Mouse (Mus musculus): Measurements from ENCODE around the gene Ephb4. TPM values are rescaled to one million over a fixed set of nuclear protein-coding genes. Genes with fewer than 3 reads are reported as not detected.

Ephb4 gene
- polyA plus RNA-seq, 1 experiment from 2014 or later: 21.0 TPM

DNA sequence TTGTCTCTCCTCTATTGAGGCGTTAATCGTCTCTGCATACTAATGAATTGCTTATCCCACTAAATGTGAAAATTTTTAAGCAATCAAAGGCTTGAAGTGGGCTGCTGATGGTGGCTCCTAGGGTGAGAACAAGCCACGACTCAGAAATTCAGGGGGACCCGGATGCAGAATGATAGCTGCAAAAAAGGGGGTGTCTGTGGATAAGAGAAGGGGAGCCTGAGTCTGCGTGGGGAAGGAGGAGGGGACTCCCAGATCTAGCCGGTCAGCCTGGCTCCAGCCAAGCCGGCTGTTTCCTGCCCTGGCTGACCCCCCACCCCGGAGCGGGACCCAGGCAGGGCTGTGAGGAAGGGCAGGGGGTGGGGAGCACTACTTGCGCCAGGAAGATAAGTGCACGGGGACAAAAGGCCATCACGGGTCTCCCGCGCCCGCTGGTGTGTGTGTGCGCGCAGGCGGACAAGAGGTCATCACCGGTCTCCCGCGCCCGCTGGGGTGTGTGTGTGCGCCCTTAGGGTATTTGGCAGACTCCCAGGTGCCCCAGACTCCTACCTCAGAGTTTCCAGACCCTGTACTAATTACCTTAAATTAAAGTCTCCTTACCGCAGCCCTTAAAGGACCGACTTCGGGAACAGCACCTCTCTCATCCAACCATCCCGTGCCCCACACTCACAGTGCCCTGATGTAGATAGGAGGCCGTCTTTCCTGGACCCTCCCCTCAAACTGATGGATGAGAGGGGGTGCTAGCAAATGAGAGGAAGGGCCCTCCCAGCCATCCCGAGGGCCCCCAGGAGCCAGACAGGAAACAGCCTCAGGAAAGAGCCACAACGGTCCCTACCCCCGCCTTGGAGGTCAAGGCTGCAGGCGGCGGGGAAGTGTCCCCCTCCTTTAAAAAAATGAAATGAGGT lies 1.2 kb upstream of the Ephb4 start:
- Histone ChIP-seq H3K27me3 (ENCODE audit: control insufficient read depth, insufficient read depth, low read length) (no peaks in the 10 kb centered on the region), H3K27ac (ENCODE audit: low read depth, low read length) (peak overlapping the region; percentile 18), H3K36me3 (ENCODE audit: control insufficient read depth, insufficient read depth, low read length) (no peaks in the 10 kb centered on the region), H3K9me3 (ENCODE audit: control insufficient read depth, low read length) (no peaks in the 10 kb centered on the region), H3K4me3 (ENCODE audit: low read depth, low read length) (peak overlapping the region; percentile 87), H3K4me2 (replicated peaks; ENCODE audit: low read depth, low read length) (peak overlapping the region; percentile 85), H3K9ac (ENCODE audit: low read depth, low read length) (peak overlapping the region; percentile 92), H3K4me1 (replicated peaks; ENCODE audit: control insufficient read depth, insufficient read depth, low read length) (peaks cover 6% of the 10 kb centered on the region; the same call in 1 of the 2 replicates)
- WGBS: under 1% methylated on average over 33 of the region's 33 CpGs
- DNase-seq (ENCODE audit: low spot score): peak; percentile 55
- peak; percentile 26; the same call in 1 of the 2 replicates for ATAC-seq (ENCODE audit: low FRiP score)

DNA sequence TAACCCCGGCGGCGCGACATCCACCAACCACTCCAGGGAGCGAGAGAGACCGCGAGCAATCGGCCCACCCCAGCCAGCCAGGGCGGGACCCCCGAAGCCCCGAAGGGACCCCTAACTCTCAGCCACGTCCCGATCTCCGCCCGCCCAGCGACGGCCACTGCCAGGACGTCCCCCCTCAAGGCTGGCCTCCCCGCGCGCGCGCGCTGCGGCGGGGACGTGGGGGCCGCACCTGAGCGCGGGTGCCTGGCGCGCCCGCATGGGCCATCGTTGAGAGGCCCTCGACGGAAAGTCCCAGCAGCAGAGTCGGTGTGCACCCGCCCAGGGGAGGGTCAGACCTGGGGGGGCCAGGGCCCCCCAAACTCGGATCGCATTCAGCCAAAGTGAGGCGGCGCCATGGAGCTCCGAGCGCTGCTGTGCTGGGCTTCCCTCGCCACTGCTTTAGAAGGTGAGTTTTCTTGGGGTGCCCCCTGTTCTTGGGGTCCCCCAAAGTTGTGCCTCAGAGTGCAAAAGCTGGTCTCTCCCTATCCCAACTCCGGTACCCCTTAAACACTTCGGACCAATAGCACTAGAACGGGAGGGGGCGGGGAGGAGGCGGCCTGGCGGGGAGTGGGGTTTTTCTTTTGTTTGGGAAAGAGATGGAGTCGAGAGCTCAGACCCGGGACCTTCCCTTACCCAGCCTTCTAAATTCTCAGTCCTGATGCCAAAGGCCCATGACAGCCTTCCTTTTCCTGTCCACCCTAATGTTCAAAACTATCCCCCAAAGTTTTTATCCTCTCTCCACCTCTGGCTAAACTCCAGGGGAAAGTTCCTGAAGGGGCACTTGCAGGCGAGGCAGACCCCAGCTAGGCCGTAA lies 522 bp downstream of the Ephb4 start:
- no peaks in the 10 kb centered on the region for H3K36me3 ChIP-seq (ENCODE audit: control insufficient read depth, insufficient read depth, low read length)
- ATAC-seq (ENCODE audit: low FRiP score): peak; percentile 52
- WGBS: under 1% methylated on average over 52 of the region's 55 CpGs

DNA sequence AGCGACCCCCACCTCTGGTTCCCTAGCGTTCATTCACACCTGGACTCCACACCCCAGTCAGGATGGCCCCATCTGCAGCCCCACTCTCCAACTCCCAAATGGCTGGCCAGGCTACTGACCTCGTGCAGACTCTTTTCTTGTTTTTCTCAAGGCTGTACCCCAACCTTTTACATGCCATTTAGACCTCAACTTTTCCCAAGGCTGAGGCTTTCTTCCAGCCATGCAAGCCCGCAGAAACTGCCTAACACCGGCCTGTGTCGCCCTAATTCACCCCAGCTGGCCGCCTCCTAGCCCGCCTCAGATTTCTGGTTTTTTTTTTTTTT lies 1.1 kb downstream of the Ephb4 start:
- DNase-seq (ENCODE audit: low spot score): peak; percentile 41
- no peak overlapping the region for H3K27ac ChIP-seq (ENCODE audit: low read depth, low read length)
- peak overlapping the region; percentile 85 for H3K4me2 ChIP-seq (replicated peaks; ENCODE audit: low read depth, low read length)
- no peaks in the 10 kb centered on the region for H3K27me3 ChIP-seq (ENCODE audit: control insufficient read depth, insufficient read depth, low read length)
- no peaks in the 10 kb centered on the region for H3K9me3 ChIP-seq (ENCODE audit: control insufficient read depth, low read length)
- peak overlapping the region; percentile 92 for H3K9ac ChIP-seq (ENCODE audit: low read depth, low read length)
- peaks cover 4% of the 10 kb centered on the region; the same call in 1 of the 2 replicates for H3K36me3 ChIP-seq (ENCODE audit: control insufficient read depth, insufficient read depth, low read length)
- ATAC-seq (ENCODE audit: low FRiP score): no peak
- WGBS: 0% methylated on average over 8 of the region's 8 CpGs
- peaks cover 6% of the 10 kb centered on the region; the same call in 1 of the 2 replicates for H3K4me1 ChIP-seq (replicated peaks; ENCODE audit: control insufficient read depth, insufficient read depth, low read length)
- H3K4me3 ChIP-seq (ENCODE audit: low read depth, low read length): peak overlapping the region; percentile 87

More for the DNA sequence above, 522 bp downstream of the Ephb4 start:
- Histone ChIP-seq H3K9ac (ENCODE audit: low read depth, low read length) (peak overlapping the region; percentile 92), H3K27ac (ENCODE audit: low read depth, low read length) (peak overlapping the region; percentile 79), H3K9me3 (ENCODE audit: control insufficient read depth, low read length) (no peaks in the 10 kb centered on the region), H3K4me2 (replicated peaks; ENCODE audit: low read depth, low read length) (peak overlapping the region; percentile 85), H3K4me3 (ENCODE audit: low read depth, low read length) (peak overlapping the region; percentile 87), H3K4me1 (replicated peaks; ENCODE audit: control insufficient read depth, insufficient read depth, low read length) (peaks cover 6% of the 10 kb centered on the region; the same call in 1 of the 2 replicates), H3K27me3 (ENCODE audit: control insufficient read depth, insufficient read depth, low read length) (no peaks in the 10 kb centered on the region)
- peak; percentile 53 for DNase-seq (ENCODE audit: low spot score)

DNA sequence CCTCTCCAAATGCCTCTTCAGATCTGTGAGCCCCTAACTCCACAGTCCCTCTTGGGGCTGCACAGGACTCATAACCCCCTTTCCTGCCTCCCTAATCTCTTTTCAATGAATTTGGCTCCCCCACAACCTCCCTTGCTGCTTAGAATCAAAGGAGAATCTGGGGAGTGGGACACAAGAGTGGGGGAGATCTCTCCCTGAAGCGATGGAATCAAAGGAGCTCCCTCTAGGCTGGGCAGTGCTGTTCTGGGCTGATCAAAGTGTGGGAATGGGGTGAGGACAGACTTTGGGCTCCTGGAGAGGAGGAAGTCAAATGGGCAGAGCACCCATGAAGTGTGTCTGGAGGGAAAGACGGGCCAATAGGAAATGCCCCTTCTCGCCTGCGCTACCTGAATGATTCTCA lies 1.5 kb downstream of the Ephb4 start:
- DNase-seq (ENCODE audit: low spot score) (no peak), ATAC-seq (ENCODE audit: low FRiP score) (no peak)
- Histone ChIP-seq H3K4me3 (ENCODE audit: low read depth, low read length) (peak overlapping the region; percentile 87), H3K27me3 (ENCODE audit: control insufficient read depth, insufficient read depth, low read length) (no peaks in the 10 kb centered on the region), H3K4me2 (replicated peaks; ENCODE audit: low read depth, low read length) (peak overlapping the region; percentile 85), H3K4me1 (replicated peaks; ENCODE audit: control insufficient read depth, insufficient read depth, low read length) (peaks cover 6% of the 10 kb centered on the region; the same call in 1 of the 2 replicates), H3K27ac (ENCODE audit: low read depth, low read length) (no peak overlapping the region), H3K9ac (ENCODE audit: low read depth, low read length) (peak overlapping the region; percentile 92), H3K36me3 (ENCODE audit: control insufficient read depth, insufficient read depth, low read length) (peaks cover 6% of the 10 kb centered on the region; the same call in 1 of the 2 replicates), H3K9me3 (ENCODE audit: control insufficient read depth, low read length) (no peaks in the 10 kb centered on the region)
- WGBS: 8% methylated on average over 4 of the region's 4 CpGs

DNA sequence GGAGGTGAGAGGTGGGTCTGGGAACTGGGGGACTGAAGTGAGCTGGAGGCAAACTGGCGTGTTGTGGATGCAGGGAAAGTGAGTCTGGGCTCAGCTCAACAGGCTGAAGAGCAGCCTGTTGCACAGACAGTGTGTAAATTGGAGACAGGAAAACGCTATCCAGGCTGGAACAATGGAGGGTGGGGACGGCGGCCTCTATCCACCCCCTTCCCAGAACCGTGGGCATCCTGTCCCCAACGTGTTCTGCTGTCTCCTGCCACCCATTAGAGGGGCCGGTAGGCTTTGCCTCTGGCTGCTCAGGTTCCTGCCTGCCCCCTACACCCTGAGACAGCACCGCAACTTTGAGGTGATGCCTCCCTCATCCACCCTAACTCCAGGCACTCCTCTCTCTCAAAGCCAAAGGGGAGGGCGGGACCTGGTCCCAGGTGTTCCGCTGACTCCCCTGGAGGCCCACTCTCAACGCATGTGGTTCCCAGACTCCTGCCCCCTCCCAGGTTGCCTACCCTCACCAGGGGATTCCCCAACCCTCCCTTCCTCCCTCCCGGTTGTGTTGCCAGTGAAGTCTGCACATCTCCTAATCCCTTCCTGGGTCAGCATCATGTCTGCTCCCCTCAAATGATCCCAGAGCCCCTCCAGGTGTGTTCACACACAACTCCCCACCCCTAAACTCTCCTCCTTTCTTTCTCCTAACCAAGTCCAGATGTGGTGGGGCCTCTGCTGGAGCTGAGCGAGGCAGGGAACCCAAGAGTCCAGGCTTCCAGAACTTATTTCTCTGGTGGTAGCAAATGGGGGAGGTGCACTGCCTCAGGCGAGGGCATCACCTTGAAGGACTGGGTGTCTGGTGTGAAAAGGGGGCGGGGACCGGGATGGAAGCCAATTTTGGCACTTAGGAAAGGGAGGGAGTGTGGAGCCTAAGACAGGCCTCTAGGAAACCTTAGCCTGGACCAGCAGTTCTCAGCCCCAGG lies 2.4 kb downstream of the Ephb4 start:
- Histone ChIP-seq H3K4me3 (ENCODE audit: low read depth, low read length) (peak overlapping the region; percentile 87), H3K27me3 (ENCODE audit: control insufficient read depth, insufficient read depth, low read length) (no peaks in the 10 kb centered on the region), H3K9ac (ENCODE audit: low read depth, low read length) (peak overlapping the region; percentile 2; the same call in 1 of the 2 replicates), H3K4me2 (replicated peaks; ENCODE audit: low read depth, low read length) (peak overlapping the region; percentile 85), H3K36me3 (ENCODE audit: control insufficient read depth, insufficient read depth, low read length) (peaks cover 6% of the 10 kb centered on the region; the same call in 1 of the 2 replicates), H3K27ac (ENCODE audit: low read depth, low read length) (no peak overlapping the region), H3K9me3 (ENCODE audit: control insufficient read depth, low read length) (no peaks in the 10 kb centered on the region), H3K4me1 (replicated peaks; ENCODE audit: control insufficient read depth, insufficient read depth, low read length) (peaks cover 6% of the 10 kb centered on the region; the same call in 1 of the 2 replicates)
- ATAC-seq (ENCODE audit: low FRiP score) (no peak), DNase-seq (ENCODE audit: low spot score) (peak; percentile 31)
- 20% methylated on average over 16 of the region's 16 CpGs for WGBS

DNA sequence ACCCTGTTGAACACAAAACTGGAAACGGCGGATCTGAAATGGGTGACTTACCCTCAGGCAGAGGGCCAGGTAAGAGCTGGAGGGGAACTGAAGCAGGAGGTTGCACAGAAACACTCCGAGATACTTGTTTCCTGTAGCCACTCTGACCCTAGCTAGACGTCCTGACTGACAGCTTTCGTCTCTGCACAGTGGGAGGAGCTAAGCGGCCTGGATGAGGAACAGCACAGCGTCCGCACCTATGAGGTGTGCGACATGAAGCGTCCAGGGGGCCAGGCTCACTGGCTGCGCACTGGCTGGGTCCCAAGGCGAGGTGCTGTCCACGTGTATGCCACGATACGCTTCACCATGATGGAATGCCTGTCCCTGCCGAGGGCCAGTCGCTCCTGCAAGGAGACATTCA lies 4.2 kb downstream of the Ephb4 start:
- Histone ChIP-seq H3K27me3 (ENCODE audit: control insufficient read depth, insufficient read depth, low read length) (no peaks in the 10 kb centered on the region), H3K9me3 (ENCODE audit: control insufficient read depth, low read length) (no peaks in the 10 kb centered on the region), H3K27ac (ENCODE audit: low read depth, low read length) (no peak overlapping the region), H3K4me2 (replicated peaks; ENCODE audit: low read depth, low read length) (no peak overlapping the region), H3K36me3 (ENCODE audit: control insufficient read depth, insufficient read depth, low read length) (peaks cover 9% of the 10 kb centered on the region; the same call in 1 of the 2 replicates), H3K4me1 (replicated peaks; ENCODE audit: control insufficient read depth, insufficient read depth, low read length) (0 out of 2 replicates have a peak, but pooled peaks cover 2% of the 10 kb centered on the region), H3K9ac (ENCODE audit: low read depth, low read length) (no peak overlapping the region), H3K4me3 (ENCODE audit: low read depth, low read length) (no peak overlapping the region)
- ATAC-seq (ENCODE audit: low FRiP score) (no peak), DNase-seq (ENCODE audit: low spot score) (no peak)
- 88% methylated on average over 17 of the region's 17 CpGs for WGBS

DNA sequence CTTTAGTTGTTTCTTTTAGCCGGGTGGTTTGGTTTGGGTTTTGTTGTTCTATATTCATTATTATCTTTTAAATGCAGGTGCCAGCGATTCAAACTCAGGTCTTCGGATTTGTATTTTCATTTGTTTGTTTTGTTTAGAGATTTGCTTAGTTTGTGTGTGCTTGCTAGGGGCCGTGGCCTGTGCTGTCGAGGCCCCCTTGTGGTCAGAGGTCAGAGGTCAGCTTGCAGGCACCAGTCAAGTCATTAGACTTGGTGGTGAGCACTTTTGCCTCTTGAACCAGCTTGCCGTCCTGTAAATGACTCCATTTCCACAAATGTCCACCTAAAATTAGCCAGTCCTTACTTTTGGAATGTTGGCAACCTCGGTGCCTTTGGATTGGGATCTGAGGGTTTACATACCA lies 8.5 kb downstream of the Ephb4 start:
- Histone ChIP-seq H3K4me2 (replicated peaks; ENCODE audit: low read depth, low read length) (no peak overlapping the region), H3K9ac (ENCODE audit: low read depth, low read length) (no peak overlapping the region), H3K27ac (ENCODE audit: low read depth, low read length) (no peak overlapping the region), H3K27me3 (ENCODE audit: control insufficient read depth, insufficient read depth, low read length) (no peaks in the 10 kb centered on the region), H3K4me1 (replicated peaks; ENCODE audit: control insufficient read depth, insufficient read depth, low read length) (no peaks in the 10 kb centered on the region), H3K9me3 (ENCODE audit: control insufficient read depth, low read length) (no peaks in the 10 kb centered on the region), H3K4me3 (ENCODE audit: low read depth, low read length) (no peak overlapping the region), H3K36me3 (ENCODE audit: control insufficient read depth, insufficient read depth, low read length) (peaks cover 22% of the 10 kb centered on the region)
- ATAC-seq (ENCODE audit: low FRiP score) (no peak), DNase-seq (ENCODE audit: low spot score) (no peak)
- WGBS: 37% methylated on average over 7 of the region's 7 CpGs

DNA sequence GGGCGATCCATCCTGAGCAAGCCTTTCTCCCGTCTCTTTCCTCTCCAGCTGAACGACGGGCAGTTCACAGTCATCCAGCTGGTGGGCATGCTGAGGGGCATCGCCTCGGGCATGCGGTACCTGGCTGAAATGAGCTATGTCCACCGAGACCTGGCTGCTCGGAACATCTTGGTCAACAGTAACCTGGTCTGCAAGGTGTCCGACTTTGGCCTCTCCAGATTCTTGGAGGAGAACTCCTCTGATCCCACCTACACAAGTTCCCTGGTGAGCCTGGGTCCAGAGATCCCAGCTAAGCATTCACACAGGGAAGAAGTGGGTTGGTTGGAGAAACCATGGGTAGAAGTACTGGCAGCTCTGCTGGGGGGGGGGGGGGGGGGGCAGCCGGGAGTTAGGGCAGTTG lies 19.8 kb downstream of the Ephb4 start:
- Histone ChIP-seq H3K9me3 (ENCODE audit: control insufficient read depth, low read length) (no peaks in the 10 kb centered on the region), H3K27ac (ENCODE audit: low read depth, low read length) (no peak overlapping the region), H3K4me1 (replicated peaks; ENCODE audit: control insufficient read depth, insufficient read depth, low read length) (no peaks in the 10 kb centered on the region), H3K36me3 (ENCODE audit: control insufficient read depth, insufficient read depth, low read length) (peaks cover 25% of the 10 kb centered on the region), H3K4me3 (ENCODE audit: low read depth, low read length) (no peak overlapping the region), H3K4me2 (replicated peaks; ENCODE audit: low read depth, low read length) (no peak overlapping the region), H3K27me3 (ENCODE audit: control insufficient read depth, insufficient read depth, low read length) (no peaks in the 10 kb centered on the region), H3K9ac (ENCODE audit: low read depth, low read length) (no peak overlapping the region)
- 96% methylated on average over 10 of the region's 11 CpGs for whole genome bisulfite sequencing
- DNase-seq (ENCODE audit: low spot score) (no peak), ATAC-seq (ENCODE audit: low FRiP score) (no peak)

All from hindbrain, embryonic 11.5 days (tissue).